ENCODE assay signal across 13 mouse cellular contexts in genomic region chr2:70992715-70993114, GRCm38 (mm10).
DNase-seq lines count a peak whose midpoint lies in the region; ATAC-seq and TF ChIP-seq lines count a peak whose summit lies in the region.
"Had no signal": no experiment of that assay in that cellular context is flagged by ENCODE, and none has a peak within 500 bp of the region (broad histone marks: within the 10 kb centered on the region; RNA-seq: fewer than 3 reads in every experiment).

No protein-coding gene starts in this region.

- no peak overlapping the region for H3K9ac ChIP-seq in liver, embryonic 16.5 days (ENCODE audit: low read depth, low read length)
- H3K9ac ChIP-seq: lung, embryonic 14.5 days; midbrain, embryonic 13.5 days had no signal

- peak; percentile 63; the same call in 1 of the 2 replicates for ATAC-seq in liver, embryonic 16.5 days (ENCODE audit: low read depth)
- ATAC-seq: forebrain, embryonic 14.5 days; midbrain, embryonic 13.5 days had no signal

- intact Hi-C loops in gastrocnemius, adult 2 months (cut with DNase I) = no loop called here

- H3K4me3 ChIP-seq in gastrocnemius, adult 2 months = no peak overlapping the region
- no peak overlapping the region for H3K4me3 ChIP-seq in liver, embryonic 16.5 days (ENCODE audit: low read depth, low read length)
- H3K4me3 ChIP-seq: midbrain, embryonic 13.5 days had no signal

- no peak for TF ChIP-seq CTCF in gastrocnemius, adult 2 months (IDR thresholded peaks at IDR 0.05)

- H3K27ac ChIP-seq in gastrocnemius, adult 2 months = peak overlapping the region; percentile 81
- no peak overlapping the region for H3K27ac ChIP-seq in liver, embryonic 16.5 days (ENCODE audit: low read length)
- H3K27ac ChIP-seq: midbrain, embryonic 13.5 days had no signal

- no peaks in the 10 kb centered on the region for H3K9me3 ChIP-seq in liver, embryonic 16.5 days (replicated peaks; ENCODE audit: control insufficient read depth, low read length)
- H3K9me3 ChIP-seq: midbrain, embryonic 13.5 days had no signal

- H3K36me3 ChIP-seq in liver, embryonic 16.5 days (ENCODE audit: control insufficient read depth, insufficient read depth) = no peaks in the 10 kb centered on the region
- H3K36me3 ChIP-seq: midbrain, embryonic 13.5 days had no signal

- peak; percentile 62 for DNase-seq in gastrocnemius, adult 2 months
- no peak for DNase-seq in gastrocnemius, postnatal 4 days (ENCODE audit: low spot score in 2 of 2)
- DNase-seq in thymus, adult 18-20 months = peak; percentile 32 to 33
- DNase-seq in thymus, postnatal 0 days (ENCODE audit: low spot score) = no peak
- DNase-seq in embryo, embryonic 11 days = no peak
- DNase-seq in MN1 (ENCODE audit: low spot score) = no peak
- DNase-seq in right cerebral cortex, postnatal 25 days = no peak
- DNase-seq: B cell, adult 2 months; layer of hippocampus, adult 9-11 months; lung, embryonic 14.5 days had no signal

- H3K4me2 ChIP-seq in liver, embryonic 16.5 days (ENCODE audit: low read depth, low read length) = no peak overlapping the region
- H3K4me2 ChIP-seq: lung, embryonic 14.5 days; midbrain, embryonic 13.5 days had no signal

- H3K27me3 ChIP-seq in liver, embryonic 16.5 days (ENCODE audit: control insufficient read depth, insufficient read depth, low read depth, low read length) = no peaks in the 10 kb centered on the region
- H3K27me3 ChIP-seq: midbrain, embryonic 13.5 days had no signal

- WGBS in liver, embryonic 16.5 days (ENCODE audit: insufficient replicate concordance) = 62% methylated on average over 2 of the region's 2 CpGs

- peaks cover 33% of the 10 kb centered on the region for H3K4me1 ChIP-seq in liver, embryonic 16.5 days (ENCODE audit: control insufficient read depth, low read depth, low read length)

Comparison
In these comparisons a context has a peak if more than half of its experiments do, and no peak if none do; other contexts are left out.
1. DNase-seq: peak in gastrocnemius, adult 2 months (single experiment) and thymus, adult 18-20 months (2 of 2); none in gastrocnemius, postnatal 4 days (0 of 2), thymus, postnatal 0 days (single experiment), embryo, embryonic 11 days (single experiment), MN1 (single experiment) and right cerebral cortex, postnatal 25 days (single experiment).